Mouse (Mus musculus): Measurements from ENCODE around the gene Cox15.

The Cox15 gene

DNA sequence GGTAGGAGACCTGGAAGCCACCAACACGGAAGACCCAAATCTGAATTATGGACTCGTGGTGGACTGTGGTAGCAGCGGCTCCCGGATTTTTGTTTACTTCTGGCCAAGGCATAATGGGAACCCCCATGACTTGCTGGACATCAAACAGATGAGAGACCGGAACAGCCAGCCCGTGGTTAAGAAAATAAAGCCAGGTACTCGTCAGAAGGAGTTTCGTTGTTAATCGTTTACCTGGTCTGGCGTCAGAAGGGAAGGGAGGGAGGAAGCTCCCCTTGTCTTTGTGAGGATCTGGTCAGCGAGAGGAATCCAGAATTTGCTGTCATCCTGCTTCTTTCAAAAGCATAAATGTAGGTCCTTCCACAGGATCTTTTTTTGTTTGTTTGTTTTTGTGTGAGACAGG is 48.6 kb downstream of the Cox15 start:
- DNase-seq, result no peak

DNA sequence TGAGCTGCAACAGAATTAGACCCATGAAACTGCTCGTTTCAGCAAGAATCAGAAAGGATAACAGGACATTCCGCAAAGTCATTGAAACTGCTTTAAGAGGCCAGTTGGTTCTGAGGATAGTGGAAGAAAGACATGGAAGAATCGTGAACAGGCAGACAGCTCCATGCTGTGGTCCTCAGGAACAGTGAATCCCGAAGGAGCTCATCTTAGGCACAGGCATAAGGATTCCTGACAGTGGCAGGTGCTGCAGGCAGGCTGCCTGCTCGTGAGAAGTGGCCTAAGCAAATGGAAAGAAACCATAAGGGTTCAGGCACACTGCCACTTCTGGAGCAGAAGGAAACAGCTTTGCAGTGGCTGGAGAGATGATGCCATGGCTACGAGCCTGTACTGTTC is 53.0 kb downstream of the Cox15 start:
- no peak for DNase-seq

DNA sequence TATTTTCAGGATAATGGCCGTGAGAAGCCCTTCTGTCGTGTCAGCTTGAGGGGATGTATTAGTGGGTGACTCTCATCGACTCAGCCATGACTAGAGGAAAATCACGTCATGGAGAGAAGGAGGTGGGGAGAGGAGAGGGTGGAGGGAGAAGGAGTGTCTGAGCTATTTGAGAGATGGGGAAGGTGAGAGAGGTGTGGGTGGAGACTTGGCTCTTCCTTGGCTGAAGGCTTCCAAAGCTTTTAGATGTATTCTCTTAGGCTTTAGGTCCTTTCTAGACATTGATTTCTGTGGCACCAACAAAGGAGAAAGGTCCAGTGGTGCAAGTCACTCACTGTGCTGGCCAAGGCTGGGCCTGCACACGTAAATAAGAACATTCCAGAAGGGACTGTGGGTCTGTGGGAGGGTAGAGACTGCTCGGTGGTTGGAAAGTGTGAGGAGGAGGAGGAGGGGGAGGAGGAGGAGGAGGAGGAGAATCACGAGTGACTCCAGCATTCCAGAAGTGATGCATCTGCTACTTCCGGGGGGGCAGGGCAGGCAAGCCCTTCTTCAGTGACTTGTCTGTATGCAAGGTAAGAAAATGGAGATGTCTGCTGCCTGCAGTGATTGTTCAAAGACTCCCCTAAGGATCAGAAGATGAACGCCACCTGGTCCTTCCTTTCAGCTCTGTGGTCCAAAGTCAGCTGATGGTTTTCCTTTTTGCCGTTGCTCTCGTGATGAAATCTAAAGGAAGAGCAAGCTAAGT is 53.6 kb downstream of the Cox15 start:
- no peak for DNase-seq

DNA sequence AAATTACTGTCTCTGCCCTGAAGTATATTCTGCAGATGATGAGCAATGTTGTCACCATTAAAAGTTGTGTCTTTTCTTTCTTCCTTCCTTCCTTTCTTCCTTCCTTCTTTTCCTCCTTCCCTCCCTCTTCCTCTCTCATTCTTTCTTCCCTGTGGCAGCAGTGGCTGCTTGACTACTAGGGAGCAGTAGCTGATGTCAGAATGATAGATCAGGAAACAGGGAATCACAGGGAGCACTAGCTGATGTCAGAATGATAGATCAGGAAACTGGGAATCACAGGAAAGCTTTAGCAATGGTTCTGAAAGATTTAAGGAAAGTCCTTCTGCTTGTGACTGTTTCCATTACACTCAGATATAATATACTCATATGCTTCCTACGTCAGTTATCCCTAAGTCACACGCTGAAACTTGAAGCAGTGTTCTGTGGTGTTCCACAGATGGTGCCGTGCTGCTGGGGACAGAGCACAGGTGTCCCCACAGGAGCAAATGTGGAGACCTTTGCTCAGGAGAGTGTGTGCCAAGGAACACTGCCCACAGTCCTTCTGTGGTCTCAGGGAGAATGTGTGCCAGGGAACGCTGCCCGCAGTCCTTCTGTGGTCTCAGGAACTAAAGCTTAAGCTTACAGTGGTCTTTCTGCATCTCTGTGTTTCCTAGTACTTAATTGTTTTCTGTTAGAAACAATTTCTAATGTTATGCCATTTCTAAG is 55.0 kb downstream of the Cox15 start:
- no peak for DNase-seq

DNA sequence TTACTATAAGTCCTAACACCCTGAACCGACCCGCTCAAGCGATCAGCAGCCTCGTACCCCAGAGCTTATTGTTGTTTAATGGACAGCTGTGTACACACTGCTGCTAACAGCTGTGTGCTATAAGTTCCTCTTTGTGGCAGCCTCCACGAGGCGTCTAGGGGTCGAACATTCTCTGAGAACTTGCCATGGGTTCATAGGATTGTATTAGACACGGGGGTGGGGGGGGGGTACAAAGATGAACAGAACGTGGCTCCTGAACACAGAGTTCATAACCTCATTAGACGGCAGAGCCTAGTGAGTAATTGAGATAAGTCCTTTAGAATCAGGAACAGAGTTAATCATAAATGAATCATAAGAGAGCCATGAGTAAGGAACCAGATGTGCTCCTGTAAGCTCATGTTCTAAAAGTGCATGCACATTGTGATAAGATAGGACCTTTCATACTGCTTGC is 57.3 kb downstream of the Cox15 start:
- no peak for DNase-seq

DNA sequence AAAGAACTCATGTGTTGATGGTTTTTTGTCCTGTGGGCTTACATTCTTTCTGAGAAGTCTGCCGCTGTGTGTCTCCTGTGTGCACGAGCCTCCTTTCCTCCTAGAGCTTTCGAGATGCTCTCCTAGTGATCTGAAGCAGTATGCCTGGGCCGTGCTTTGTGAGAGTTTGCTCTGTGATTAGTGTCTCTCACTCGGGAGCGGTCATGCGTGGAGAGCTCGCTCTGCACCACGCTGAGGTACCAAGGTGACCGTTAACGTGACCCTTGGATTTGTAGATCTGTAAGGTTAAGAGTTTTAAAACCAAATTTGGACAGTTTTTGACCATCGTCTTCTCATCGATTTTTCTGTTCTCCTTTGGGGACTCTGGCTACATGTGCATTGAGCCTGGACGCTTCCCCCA is 60.0 kb downstream of the Cox15 start:
- DNase-seq, result no peak

DNA sequence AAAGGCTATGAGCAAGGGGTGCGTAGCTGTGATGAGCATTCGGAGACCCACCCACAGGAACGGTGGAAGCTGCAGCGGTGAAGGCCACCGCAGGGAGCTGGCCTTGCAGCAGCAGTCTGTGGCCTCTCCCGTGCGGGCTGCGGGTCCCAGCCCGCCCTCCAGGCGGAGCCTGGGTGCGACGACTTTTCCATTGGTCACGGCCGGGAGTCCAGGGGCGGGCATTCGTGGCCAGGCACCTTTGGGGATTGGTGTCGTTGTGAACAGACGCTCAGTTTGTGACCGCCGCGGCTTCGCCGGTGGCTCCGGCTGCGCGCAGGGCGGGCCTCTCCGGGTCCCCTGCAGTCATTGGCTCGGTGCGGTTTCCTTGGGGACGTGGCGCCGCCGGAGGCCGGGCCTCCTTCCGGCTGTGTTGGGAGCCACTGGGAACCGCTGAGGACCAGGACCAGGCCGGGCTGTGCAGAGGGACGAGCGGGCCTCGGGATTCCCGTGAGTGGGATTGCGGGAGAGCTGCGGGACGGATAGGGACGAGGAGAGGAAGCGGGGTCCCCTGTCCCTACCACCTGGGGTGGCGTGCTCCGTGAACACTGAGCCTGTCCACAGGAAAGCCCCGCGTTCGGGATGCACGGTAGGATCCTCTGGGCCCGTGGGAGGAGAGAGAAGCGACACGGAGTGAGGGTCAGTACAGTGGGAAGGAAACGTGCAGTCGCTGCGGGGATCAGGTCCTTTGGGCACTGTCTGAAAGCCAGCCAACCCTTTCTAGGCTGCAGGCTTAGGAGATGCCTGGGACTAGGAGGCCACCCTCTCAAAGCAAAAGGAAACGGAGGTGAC is 63.2 kb downstream of the Cox15 start, which contains the start of gene Entpd7:
Gene Entpd7, plus strand, starts transcription at position 254 of the 828 bp plus-strand sequence.
- DNase-seq, result peak; percentile 98

All from layer of hippocampus, adult 9-11 months (tissue).